Mouse (Mus musculus) lung, postnatal 0 days (tissue): Measurements from ENCODE around the gene Sdccag8.
A peak's percentile ranks its signal among the peaks of the same experiment; 100 is the strongest.

Experiments
- CTCF ChIP-seq: IDR thresholded peaks from 2 replicates; pipeline ENCODE4 v1.5.1; 2016; ENCODE audit warnings: antibody characterized with exemption, mild to moderate bottlenecking
- EP300 ChIP-seq: IDR thresholded peaks from 2 replicates; pipeline ENCODE4 v1.6.1; 2016; ENCODE audit warnings: antibody characterized with exemption, mild to moderate bottlenecking, control low read depth

DNA sequence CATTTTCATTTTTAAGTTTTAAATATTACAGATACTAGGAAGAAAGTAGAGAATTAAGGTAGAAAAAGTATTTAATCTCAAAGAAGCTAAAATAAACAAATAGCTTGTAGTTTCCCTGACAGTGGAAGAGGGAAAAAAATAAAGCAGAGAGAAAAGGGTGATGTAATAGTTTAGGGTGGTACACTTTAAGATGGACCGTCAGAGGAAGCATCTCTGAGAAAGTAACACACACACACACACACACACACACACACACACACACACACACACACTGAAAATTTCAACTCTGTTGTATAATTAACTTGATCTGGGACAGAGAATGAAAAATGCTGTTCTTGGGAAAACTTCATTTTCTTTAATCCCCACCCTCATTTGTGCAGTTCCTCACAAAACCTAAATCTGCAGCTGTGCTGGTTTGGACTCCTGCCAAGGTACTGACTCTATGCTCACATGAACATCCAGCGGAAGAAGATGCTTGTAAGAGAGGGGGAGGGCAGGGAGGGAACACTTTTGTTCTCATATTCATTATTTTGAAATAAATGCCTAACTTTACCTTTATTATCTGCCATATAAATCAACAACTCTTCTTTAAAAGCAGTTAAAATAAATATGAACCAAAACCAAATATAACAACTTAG is 13.6 kb upstream of the Sdccag8 start:
- TF ChIP-seq EP300: peak; percentile 46
- TF ChIP-seq CTCF: no peak
